Mouse (Mus musculus): ENCODE measurements around the gene Hcn1.
A peak's percentile ranks its signal among the peaks of the same experiment; 100 is the strongest.
"Not testable (repeated sequence)": the region's sequence is repeated elsewhere in the genome, so short reads cannot be mapped to it uniquely, and the experiment has no call there.

Gene Hcn1

DNA sequence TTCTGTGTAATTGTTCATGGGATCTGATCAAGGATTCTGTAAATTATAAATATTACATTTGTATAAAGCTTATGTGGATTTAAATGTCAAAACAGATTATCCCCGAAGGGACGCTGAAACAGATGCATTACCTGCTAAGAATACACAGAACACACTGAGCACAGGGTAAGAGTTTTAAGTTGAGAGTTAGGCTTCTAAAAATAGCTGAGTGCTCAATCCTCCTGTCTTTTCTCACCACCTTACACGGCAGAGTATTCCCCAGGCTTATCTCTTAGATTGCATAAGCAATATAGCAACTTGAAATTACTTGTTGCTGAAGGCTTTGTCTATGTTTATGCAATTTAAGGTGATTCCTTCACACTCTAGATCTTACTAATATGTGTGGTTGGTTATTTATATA is 256.3 kb downstream of the Hcn1 start:
- DNase-seq (ENCODE audit: low read depth, low spot score), result no peak

DNA sequence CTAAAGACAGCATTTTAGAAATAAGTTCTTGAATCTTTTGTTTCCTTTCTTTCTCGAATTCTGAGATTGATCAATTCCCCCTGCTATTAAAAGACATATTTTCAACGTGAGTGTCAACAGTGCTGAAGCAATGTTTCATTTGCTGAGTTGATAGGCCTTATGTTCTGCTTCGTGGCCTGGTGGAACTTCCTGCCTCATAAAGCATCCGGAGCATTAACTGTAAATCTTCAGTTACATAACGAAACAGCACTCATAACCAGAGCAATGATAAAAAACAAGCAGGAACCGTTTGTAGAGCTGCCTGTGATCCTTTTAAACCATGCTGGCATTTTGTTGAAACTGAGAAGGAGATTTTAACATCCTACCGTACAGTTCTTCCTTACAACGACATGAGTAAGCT is 275.7 kb downstream of the Hcn1 start:
- DNase-seq (ENCODE audit: low read depth, low spot score), result no peak

DNA sequence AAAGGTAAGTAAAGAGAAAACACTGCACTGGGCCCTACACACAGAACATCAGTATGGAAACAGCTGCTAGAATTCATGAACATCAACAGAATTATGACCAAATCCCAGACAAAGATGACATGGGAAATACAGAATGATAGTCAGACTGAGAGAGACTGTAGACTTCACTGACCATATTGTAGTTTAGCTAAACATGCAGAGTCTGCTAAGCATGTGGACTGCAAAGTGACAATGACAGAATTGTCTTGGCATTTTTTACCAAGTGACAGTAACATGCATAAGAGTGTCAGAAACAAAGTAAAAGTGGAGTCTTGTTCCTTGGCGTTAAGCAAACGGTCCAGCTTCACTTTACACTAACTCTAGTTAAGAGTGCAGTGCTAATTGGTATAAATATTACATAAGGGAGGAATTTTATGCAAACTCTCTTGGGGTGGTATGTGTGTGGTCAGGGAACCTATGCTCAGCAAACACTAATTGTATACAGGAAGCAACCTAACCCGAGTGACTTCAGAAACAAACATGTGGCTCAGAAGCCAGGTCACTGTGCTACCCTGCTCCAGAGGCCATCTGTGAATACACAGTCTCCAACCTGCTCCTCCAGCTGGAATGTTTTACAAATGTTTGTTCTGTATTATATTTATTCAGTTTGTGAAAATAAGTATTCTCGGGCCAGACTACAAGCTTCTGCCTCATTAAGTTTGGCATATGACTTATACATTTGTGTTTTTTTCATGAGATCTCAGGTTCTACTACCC is 278.5 kb downstream of the Hcn1 start:
- no peak for DNase-seq (ENCODE audit: low read depth, low spot score)

DNA sequence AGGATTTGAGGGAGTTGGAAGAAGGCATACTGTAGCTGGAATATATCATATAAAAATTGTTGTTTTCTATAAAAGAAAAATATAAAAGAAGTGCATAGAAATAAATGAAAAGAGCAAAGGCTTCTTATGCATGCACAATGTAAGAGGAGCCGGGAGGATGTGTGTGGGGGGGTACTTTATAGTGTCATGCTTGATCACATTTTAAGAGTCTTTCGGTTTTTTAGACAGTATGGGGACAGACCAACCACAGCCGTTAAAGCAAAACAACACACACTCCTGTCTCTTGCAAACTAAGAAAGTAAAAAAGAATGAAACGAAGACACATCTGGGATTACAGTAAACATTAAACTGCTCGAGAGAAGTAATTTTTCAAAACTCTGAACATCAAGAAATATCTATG is 290.0 kb downstream of the Hcn1 start:
- no peak for DNase-seq (ENCODE audit: low read depth, low spot score)

DNA sequence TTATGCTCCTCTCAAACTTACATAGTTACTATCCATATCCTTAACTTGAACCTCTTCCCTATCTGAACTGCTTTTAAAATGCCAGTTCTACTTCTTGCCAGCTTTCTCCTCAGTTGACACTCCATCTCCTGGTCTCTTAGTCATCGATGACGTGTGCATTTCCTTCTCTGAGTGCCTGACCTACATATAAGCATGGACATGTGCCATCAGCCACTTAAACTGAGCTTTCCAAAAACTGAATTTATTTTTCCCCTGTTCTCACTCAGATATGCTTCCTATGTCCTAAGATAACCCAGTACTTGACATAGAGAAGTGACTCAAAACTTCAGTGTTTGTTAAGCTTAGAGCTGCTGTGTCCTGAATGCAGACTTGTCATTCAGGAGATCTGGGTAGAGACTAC is 295.9 kb downstream of the Hcn1 start:
- DNase-seq (ENCODE audit: low read depth, low spot score), result peak; percentile 72

DNA sequence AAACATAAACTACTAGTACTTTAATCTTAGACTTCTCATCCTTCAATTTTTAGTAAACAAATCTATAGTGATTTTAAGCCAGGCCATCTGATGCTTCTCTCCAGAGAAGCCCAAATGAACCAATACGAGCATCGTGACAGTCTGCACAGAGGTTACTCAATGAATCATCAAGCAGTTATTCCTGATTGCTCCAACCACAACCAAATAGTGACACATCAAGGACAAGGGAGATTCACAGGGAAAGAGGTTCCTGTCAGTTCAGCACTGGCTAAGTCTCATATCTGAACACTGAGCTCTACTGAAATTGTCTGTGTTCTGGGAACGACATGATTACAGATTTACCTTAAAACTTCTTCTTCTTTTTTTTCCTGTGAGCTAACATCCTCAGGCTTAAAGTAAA is 305.7 kb downstream of the Hcn1 start:
- peak; percentile 44 for DNase-seq (ENCODE audit: low read depth, low spot score)

DNA sequence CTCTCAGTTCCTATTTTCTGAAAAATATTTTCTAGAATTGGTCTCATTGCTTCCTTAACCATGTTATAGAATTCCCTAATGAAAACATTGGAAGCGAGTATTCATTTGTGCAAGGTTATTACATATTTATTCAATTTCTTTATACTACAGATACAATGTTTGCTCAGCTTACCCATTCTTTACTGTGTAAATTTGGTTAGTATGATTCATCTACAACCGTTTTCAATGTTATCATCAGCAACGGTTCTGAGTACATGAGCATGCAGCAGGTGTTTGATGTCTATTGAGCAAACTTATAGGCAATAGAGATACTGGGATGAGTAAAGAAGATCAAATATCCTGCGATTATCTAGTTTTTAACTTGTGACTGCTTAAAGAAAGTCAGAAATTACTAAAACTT is 327.6 kb downstream of the Hcn1 start:
- no peak for DNase-seq (ENCODE audit: low read depth, low spot score)

DNA sequence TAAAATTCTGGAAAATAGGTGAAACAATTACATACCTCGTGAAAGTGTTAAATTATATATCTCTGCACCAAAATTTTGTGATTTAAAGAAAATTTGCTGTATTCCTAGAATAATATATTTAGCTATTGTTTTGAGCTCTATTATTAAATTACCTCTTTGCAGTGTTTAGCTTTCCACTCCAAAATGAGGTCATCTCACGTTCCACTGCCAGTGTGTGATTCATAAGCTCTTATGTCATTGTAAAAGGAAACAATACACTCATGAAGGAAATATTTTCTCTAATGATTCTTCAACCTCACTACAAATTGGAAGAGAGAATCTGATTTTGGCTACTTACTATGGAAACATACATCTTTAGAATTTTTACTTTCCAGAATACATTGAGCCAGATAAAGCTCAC is 329.6 kb downstream of the Hcn1 start:
- peak; percentile 51 for DNase-seq (ENCODE audit: low read depth, low spot score)

DNA sequence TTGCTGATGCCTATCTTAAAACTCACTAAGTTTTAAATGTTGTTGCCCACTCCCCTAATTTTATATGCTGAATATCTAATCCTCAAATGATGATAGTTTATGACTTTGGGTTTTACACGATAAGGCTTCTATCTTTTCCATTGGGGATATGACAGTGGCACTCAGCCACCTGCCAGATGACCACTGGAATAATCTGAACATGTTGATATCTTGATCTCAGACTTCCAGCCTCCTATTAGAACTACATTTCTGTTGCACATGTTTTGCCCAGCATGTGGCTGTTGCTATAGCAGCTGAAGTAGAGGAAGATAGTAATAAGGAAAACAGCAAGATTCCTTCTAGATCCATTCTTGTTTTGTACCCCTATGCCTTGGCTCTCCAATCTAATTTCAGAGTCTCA is 336.6 kb downstream of the Hcn1 start:
- no peak for DNase-seq (ENCODE audit: low read depth, low spot score)

DNA sequence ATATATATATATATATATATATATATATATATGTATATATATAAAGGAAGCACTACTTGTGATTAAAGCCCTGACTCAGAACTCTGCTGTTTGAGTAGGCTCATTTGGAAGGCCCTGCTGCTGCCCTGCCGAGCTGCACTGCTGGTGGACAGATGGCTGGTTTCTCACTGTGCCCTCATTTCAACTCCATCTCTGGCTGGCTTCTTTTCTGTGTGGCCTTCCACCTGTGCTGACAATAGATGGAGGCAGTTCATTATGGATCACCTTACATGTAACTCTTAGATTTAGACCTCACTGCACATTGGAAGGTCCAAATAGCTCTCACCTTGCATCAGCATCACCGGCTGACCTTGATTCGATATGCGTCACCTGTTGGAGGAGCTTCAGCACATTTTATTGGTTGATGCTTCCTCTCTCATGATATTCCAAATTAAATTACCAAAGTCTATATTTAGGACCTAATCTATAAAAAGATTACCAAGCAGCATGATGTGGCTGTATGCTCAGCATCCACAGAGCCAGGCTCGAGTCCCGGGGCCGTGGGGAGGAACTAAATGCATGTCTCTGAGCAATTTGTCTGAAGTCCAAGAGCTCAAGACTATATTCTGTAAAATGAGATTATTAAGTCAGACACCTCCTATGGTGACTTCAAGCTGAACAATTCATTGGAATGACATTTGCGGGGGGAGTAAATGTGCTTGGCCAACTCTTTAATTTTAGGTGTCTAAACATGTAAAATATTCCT is 338.6 kb downstream of the Hcn1 start:
- no peak for DNase-seq (ENCODE audit: low read depth, low spot score)

DNA sequence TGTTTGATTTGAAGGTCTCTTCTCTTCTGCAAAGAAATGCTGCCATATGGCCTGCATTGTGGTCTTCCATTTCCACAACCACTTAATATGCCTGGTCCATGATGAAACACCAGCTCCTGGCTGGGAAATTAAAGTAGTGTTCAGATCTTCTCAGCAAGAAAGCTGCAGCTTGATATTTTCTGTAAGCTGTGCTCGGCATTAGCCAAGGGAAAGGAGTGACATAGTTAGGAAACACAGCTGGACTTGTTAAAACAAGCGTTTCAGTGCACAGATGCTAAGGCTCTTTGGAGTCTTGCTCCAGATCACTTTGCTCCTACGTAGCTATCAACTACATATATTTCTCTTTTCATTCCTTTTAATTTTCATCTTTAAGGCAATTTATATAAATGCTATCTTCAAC is 344.7 kb downstream of the Hcn1 start:
- DNase-seq (ENCODE audit: low read depth, low spot score), result no peak

DNA sequence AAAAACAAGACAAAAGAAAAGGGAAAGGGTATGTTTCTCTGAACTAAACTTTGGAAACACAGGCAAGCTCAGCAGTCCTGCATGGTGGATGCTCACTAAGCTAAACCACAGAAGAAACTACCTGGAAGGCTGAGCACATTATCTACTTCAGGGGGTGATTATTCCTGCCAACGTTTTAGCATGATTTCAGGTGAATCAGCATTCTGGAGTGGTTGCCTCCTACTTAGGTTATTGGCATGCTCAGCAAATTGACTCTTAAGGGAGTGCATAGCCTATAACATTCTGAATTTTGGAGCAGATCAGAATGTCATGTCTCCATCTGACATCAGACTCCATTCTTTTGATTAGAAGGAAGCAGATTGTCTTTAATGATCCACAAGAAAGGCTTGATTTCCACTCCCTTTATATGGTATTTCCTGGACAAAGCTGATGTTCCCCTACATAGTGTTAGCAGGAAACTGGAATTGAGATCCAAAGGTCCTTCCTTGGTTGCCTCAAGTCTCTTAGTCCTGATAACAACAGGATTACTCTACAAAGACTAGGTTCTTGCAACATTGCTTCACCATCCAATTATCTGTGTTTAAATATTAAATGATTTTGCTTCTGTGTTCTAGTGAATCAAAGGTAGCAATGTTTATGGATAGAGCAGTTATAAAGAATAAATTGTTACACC is 345.7 kb downstream of the Hcn1 start:
- no peak for DNase-seq (ENCODE audit: low read depth, low spot score)

DNA sequence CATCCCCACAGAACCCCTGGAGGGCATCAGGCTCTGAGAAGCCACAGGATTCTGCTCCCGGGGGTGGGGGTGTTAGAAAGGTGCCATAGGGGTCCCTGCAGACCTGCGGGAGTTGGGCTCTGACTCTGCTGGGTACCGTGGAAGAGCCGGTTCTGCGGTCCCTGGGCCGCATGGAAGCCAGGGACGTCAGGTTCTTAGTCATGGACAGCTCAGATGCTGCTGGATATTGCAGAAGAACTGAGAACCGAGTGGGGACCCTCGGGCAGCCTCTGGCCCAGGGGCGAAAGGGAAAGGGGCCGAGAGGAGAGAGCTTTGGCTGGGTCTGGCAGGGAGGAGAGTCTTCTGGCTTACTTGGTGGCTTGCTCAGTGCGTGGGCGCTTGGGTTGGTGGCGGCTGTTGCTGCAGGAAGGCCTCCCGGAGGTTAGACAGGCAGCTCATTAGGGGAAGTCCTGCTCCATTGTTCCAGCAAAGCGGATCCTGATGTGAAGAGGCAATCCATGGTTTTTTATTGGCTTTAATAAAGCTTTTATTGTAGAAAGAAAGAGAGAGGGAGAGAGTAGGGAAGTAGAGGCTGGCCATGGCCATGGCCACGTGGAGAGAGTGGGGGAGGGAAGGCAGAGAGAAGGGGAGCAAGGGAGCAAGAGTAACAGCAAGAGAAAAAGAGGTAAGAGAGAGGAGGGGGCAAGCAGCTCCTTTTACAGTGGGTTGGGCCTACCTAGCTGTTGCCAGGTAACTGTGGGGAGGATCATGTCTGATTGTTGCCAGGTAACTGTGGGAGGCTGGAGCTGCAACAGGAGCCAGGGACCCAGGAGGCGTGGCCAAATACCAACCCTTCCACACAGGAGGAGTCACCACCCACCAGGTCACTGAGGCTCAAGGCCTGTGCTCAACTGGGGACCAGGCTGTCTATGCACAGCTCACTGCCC is 356.6 kb downstream of the Hcn1 start:
- DNase-seq (ENCODE audit: low read depth, low spot score), result no peak

DNA sequence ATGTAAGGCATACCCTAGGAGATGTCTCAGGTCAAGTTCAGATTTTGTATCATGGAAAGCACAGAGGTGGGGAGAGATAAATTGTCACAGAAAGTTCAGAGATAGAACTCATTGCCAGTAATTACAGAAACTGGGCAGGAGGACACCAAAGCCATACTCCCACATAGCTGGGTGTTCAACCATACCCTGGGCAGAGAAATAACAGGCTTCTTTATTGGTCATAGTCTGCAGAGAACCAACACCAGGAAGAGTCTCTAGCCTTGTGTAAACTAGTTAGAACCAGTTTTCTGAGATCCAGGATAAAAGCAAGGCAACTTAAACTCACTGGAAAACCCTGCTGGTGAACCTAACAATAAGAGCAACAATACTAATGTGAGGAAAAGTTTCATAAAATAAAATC is 362.5 kb downstream of the Hcn1 start:
- no peak for DNase-seq (ENCODE audit: low read depth, low spot score)

DNA sequence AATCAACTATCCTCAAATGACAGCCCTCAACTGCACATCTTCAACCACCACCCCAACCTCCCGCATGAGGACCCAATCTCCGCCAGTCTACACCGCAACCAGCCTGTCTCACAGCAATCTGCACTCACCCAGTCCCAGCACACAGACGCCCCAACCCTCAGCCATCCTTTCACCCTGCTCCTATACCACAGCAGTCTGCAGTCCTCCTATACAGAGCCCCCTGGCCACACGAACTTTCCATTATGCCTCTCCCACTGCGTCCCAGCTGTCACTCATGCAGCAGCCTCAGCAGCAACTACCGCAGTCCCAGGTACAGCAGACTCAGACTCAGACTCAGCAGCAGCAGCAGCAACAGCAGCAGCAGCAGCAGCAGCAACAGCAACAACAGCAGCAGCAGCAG is 373.3 kb downstream of the Hcn1 start:
- no peak for DNase-seq (ENCODE audit: low read depth, low spot score)

DNA sequence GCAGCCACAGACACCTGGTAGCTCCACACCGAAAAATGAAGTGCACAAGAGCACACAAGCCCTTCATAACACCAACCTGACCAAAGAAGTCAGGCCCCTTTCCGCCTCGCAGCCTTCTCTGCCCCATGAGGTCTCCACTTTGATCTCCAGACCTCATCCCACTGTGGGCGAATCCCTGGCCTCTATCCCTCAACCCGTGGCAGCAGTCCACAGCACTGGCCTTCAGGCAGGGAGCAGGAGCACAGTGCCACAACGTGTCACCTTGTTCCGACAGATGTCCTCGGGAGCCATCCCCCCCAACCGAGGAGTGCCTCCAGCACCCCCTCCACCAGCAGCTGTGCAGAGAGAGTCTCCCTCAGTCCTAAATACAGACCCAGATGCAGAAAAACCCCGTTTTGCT is 373.7 kb downstream of the Hcn1 start:
- no peak for DNase-seq (ENCODE audit: low read depth, low spot score)

DNA sequence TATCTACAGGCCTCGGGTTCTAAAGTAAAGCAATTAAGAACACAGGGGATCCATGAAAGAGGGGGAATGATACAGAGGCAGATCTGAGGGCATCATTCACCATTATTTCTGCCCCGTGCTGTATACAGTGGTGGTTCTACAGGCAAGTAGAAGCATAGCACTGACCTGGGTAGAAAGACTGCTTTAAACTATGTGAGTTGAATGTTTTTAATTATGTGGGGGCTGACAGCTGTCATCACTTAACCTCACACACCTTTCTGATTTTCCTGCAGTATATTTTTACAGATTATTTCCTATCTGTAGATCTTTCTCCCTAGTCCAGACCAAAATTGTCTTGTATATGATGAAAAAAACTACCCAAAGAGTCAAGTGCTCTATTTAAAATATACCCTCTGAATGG is 382.2 kb downstream of the Hcn1 start:
- DNase-seq (ENCODE audit: low read depth, low spot score), result no peak

DNA sequence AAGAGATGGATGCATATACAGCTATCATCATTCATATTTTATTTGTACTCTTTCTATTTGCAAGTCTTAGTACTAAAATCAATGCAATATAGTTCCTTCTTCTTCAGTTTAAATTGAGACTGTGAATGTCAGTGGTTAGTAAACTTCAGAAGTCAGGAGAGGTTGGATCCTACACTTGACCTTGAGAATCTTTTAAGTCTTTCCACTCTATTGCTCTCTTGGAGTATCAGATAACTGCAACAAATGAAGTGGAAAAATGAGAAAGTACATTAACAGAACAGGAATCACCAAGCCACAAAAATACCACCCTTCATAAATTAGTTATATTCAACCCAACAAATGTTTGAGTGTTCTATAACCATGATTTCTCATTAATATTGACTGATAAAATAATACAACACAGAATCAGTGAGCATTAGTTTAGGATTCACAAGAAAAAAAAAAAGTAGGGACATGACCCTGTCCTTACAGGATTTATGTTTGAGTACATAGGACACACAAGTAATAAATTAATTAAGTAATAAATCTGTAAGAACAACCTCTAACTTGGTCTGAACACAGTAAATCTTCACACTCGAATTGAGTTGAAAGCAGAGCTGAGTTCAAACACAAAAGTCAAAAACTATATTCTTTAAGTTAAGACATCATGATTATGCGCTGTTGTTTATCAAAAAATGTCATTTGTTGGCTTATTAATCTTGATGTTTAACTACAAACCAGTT is 397.8 kb downstream of the Hcn1 start:
- no peak for DNase-seq (ENCODE audit: low read depth, low spot score)

DNA sequence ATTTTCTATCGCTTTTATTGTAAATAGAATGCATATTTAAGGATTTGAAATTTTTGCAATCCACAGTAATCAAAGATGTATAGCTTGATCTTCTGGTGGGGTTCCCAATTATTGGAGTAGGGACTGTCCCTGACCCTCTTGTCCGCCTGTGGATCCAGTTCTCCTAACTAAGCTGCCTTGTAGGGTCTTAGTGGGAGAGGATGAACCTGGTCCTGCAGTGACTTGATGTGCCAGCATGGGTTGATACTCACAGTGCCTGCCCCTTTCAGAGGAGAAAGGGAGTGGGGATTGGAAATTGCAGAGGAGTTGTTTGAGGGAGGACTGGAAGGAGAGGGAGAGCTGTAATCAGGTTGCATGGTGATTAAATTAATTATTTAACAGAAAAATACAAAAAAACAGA is 398.4 kb downstream of the Hcn1 start:
- no peak for DNase-seq (ENCODE audit: low read depth, low spot score)

DNA sequence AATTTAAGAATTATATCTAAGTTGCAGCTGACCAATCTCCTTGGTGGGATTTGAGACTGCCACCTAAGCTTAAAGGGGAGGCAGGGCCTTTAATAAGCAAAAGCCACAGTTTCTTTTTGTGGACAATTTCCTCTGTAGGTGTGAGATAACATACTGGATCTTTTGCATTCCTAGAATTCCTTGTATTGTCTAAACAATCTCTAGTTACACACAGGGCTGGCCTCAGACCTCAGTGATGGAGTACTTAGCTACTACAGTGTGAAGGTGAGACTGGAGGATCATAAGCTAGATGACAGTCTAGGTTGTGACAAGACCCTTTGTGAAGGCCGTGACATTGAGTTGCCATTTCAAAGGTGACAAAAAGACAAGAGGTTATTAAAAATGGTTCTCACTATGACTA is 419.1 kb downstream of the Hcn1 start:
- no peak for DNase-seq (ENCODE audit: low read depth, low spot score)

DNA sequence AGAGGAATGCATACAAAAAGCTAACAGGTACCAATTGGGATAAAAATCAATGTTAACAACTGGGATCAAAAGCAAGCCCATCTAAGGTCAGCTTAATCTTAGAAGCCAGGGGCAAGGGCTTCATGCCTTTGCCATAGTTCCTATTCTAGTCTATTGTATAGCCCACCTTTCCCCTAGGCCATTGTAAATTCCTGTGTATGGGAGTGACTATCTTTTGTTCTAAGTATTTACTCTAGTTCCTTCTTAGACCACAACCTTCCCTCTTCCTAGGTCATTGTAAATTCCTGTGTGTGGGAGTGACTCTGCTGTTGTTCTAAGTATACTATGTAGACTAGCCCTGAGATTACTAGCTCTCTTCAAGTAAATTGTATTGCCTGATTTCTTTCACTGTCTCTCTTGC is 420.8 kb downstream of the Hcn1 start:
- not testable (repeated sequence) for DNase-seq (ENCODE audit: low read depth, low spot score)

All from 3T3-L1 (cell line).